In genomic region chr6:37089148-37090111, GRCm38 (mm10) we compare ENCODE assay signal across 15 mouse cellular contexts.
A peak's percentile ranks its signal among the peaks of the same experiment; 100 is the strongest.
DNase-seq lines count a peak whose midpoint lies in the region; ATAC-seq and TF ChIP-seq lines count a peak whose summit lies in the region.
"Had no signal": no experiment of that assay in that cellular context is flagged by ENCODE, and none has a peak within 500 bp of the region (broad histone marks: within the 10 kb centered on the region; RNA-seq: fewer than 3 reads in every experiment).

No protein-coding gene starts in this region.

- peak; percentile 30 for DNase-seq in kidney, postnatal 0 days (ENCODE audit: low spot score)
- DNase-seq in kidney, adult 8-10 months, result no peak
- DNase-seq in retina, embryonic 14.5 days (ENCODE audit: low spot score), result peak; percentile 43
- DNase-seq in adrenal gland, postnatal 14 days, result no peak
- DNase-seq in cerebellum, adult 9-10 months, result no peak
- DNase-seq: adrenal gland, adult 2 months; liver, embryonic 13.5 days; thymus, postnatal 4 days had no signal

- H3K36me3 ChIP-seq in kidney, postnatal 0 days (ENCODE audit: insufficient read depth, low read length), result no peaks in the 10 kb centered on the region
- no peaks in the 10 kb centered on the region for H3K36me3 ChIP-seq in forebrain, embryonic 15.5 days
- H3K36me3 ChIP-seq in intestine, embryonic 15.5 days, result no peaks in the 10 kb centered on the region
- H3K36me3 ChIP-seq: embryonic facial prominence, embryonic 15.5 days; heart, embryonic 13.5 days; liver, embryonic 13.5 days had no signal

- H3K9me3 ChIP-seq in kidney, postnatal 0 days (replicated peaks; ENCODE audit: low read length), result no peaks in the 10 kb centered on the region
- no peaks in the 10 kb centered on the region for H3K9me3 ChIP-seq in forebrain, embryonic 15.5 days
- H3K9me3 ChIP-seq in intestine, embryonic 15.5 days, result no peaks in the 10 kb centered on the region
- H3K9me3 ChIP-seq: embryonic facial prominence, embryonic 15.5 days; heart, embryonic 13.5 days; liver, embryonic 13.5 days had no signal

- 32% methylated on average over 8 of the region's 8 CpGs for WGBS in kidney, postnatal 0 days
- 48% methylated on average over 8 of the region's 8 CpGs for WGBS in forebrain, embryonic 15.5 days
- 54% methylated on average over 8 of the region's 8 CpGs for WGBS in intestine, embryonic 15.5 days

- 0 out of 2 replicates have a peak, but pooled peaks have one; percentile 25 for ATAC-seq in kidney, postnatal 0 days (replicated peaks; ENCODE audit: low FRiP score, low read depth)
- ATAC-seq in forebrain, embryonic 15.5 days (replicated peaks), result peak; percentile 64; the same call in 1 of the 2 replicates
- ATAC-seq in megakaryocyte progenitor cell, adult 5-6 weeks (replicated peaks; ENCODE audit: poor library complexity), result 0 out of 2 replicates have a peak, but pooled peaks have one; percentile 42
- no peak for ATAC-seq in intestine, embryonic 15.5 days
- ATAC-seq: inflammation-experienced regulatory T-cells, adult 6 months had no signal

- H3K27ac ChIP-seq in kidney, postnatal 0 days, result no peak overlapping the region
- H3K27ac ChIP-seq in forebrain, embryonic 15.5 days (replicated peaks), result no peak overlapping the region
- no peak overlapping the region for H3K27ac ChIP-seq in intestine, embryonic 15.5 days
- H3K27ac ChIP-seq: embryonic facial prominence, embryonic 15.5 days; heart, embryonic 13.5 days; liver, embryonic 13.5 days; macrophage had no signal

- no peak overlapping the region for H3K9ac ChIP-seq in kidney, postnatal 0 days (ENCODE audit: low read depth, low read length)
- no peak overlapping the region for H3K9ac ChIP-seq in forebrain, embryonic 15.5 days (replicated peaks)
- no peak overlapping the region for H3K9ac ChIP-seq in intestine, embryonic 15.5 days
- H3K9ac ChIP-seq: embryonic facial prominence, embryonic 15.5 days; heart, embryonic 13.5 days; liver, embryonic 13.5 days had no signal

- no peak overlapping the region for H3K4me2 ChIP-seq in kidney, postnatal 0 days (ENCODE audit: low read length)
- H3K4me2 ChIP-seq in forebrain, embryonic 15.5 days (replicated peaks), result no peak overlapping the region
- H3K4me2 ChIP-seq in intestine, embryonic 15.5 days (replicated peaks), result no peak overlapping the region
- H3K4me2 ChIP-seq: embryonic facial prominence, embryonic 15.5 days; heart, embryonic 13.5 days; liver, embryonic 13.5 days had no signal

- no peak overlapping the region for H3K4me3 ChIP-seq in kidney, postnatal 0 days (replicated peaks; ENCODE audit: low read depth, low read length)
- no peak overlapping the region for H3K4me3 ChIP-seq in forebrain, embryonic 15.5 days
- no peak overlapping the region for H3K4me3 ChIP-seq in intestine, embryonic 15.5 days (replicated peaks)
- H3K4me3 ChIP-seq: embryonic facial prominence, embryonic 15.5 days; heart, embryonic 13.5 days; liver, embryonic 13.5 days had no signal

- H3K4me1 ChIP-seq in kidney, postnatal 0 days (replicated peaks; ENCODE audit: insufficient read depth, low read length), result no peaks in the 10 kb centered on the region
- peaks cover 4% of the 10 kb centered on the region for H3K4me1 ChIP-seq in forebrain, embryonic 15.5 days
- no peaks in the 10 kb centered on the region for H3K4me1 ChIP-seq in intestine, embryonic 15.5 days (replicated peaks)
- H3K4me1 ChIP-seq: embryonic facial prominence, embryonic 15.5 days; heart, embryonic 13.5 days; liver, embryonic 13.5 days had no signal

- TF ChIP-seq CTCF in kidney, postnatal 0 days (IDR thresholded peaks at IDR 0.05; ENCODE audit: low read depth), result no peak

- no peaks in the 10 kb centered on the region for H3K27me3 ChIP-seq in kidney, postnatal 0 days (ENCODE audit: insufficient read depth, low read length)
- no peaks in the 10 kb centered on the region for H3K27me3 ChIP-seq in forebrain, embryonic 15.5 days
- H3K27me3 ChIP-seq in intestine, embryonic 15.5 days (replicated peaks), result no peaks in the 10 kb centered on the region
- H3K27me3 ChIP-seq: embryonic facial prominence, embryonic 15.5 days; heart, embryonic 13.5 days; liver, embryonic 13.5 days had no signal

Comparison
In these comparisons a context has a peak if more than half of its experiments do, and no peak if none do; other contexts are left out.
1. DNase-seq: peak in kidney, postnatal 0 days (single experiment) and retina, embryonic 14.5 days (single experiment); none in kidney, adult 8-10 months (0 of 2), adrenal gland, postnatal 14 days (single experiment) and cerebellum, adult 9-10 months (single experiment).